Mouse (Mus musculus) lung, postnatal 0 days (tissue): Measurements from ENCODE around the gene Pcsk4. TPM values are rescaled to one million over a fixed set of nuclear protein-coding genes. Genes with fewer than 3 reads are reported as not detected.

ENCODE experiments used
- ATAC-seq: fragments of 200-750 bp; cut with Nextera tagmentation; 2 replicates; pipeline ENCODE4 v1.8.0; 2017; ENCODE audit warnings: moderate library complexity
- DNase-seq: peaks from one replicate; pipeline ENCODE4 v3.0.0-alpha.2; 2016; ENCODE audit warnings: low spot score
- H3K27ac ChIP-seq: fragments of 300-500 bp; sonication (generic); 2 replicates; pipeline ENCODE4 v1.5.1; 2014; ENCODE audit warnings: antibody characterized with exemption, mild to moderate bottlenecking, low read length, mixed read lengths
- H3K27me3 ChIP-seq: fragments of 300-500 bp; sonication (generic); replicated peaks from 2 replicates; pipeline ENCODE4 v1.6.1; 2014; ENCODE audit warnings: low read length, mixed read lengths; ENCODE audit not compliant: insufficient read depth
- H3K36me3 ChIP-seq: fragments of 300-500 bp; sonication (generic); 2 replicates; pipeline ENCODE4 v1.6.1; 2014; ENCODE audit warnings: low read length, mixed read lengths; ENCODE audit not compliant: insufficient read depth
- H3K4me1 ChIP-seq: fragments of 300-500 bp; sonication (generic); 2 replicates; pipeline ENCODE4 v1.6.1; 2014; ENCODE audit warnings: antibody characterized with exemption, low read depth, low read length, mixed read lengths; ENCODE audit not compliant: insufficient read depth
- H3K4me2 ChIP-seq: fragments of 300-500 bp; sonication (generic); replicated peaks from 2 replicates; pipeline ENCODE4 v1.6.1; 2014; ENCODE audit warnings: low read depth, mild to moderate bottlenecking, low read length, moderate library complexity, mixed read lengths
- H3K4me3 ChIP-seq: fragments of 300-500 bp; sonication (generic); 2 replicates; pipeline ENCODE4 v1.5.1; 2014; ENCODE audit warnings: low read depth, low read length
- H3K9ac ChIP-seq: fragments of 300-500 bp; sonication (generic); replicated peaks from 2 replicates; pipeline ENCODE4 v1.6.1; 2014; ENCODE audit warnings: low read depth, mild to moderate bottlenecking
- H3K9me3 ChIP-seq: fragments of 300-500 bp; sonication (generic); 2 replicates; pipeline ENCODE4 v1.6.1; 2016; ENCODE audit warnings: low read length, mixed read lengths
- CTCF ChIP-seq: IDR thresholded peaks from 2 replicates; pipeline ENCODE4 v1.5.1; 2016; ENCODE audit warnings: antibody characterized with exemption, mild to moderate bottlenecking
- EP300 ChIP-seq: IDR thresholded peaks from 2 replicates; pipeline ENCODE4 v1.6.1; 2016; ENCODE audit warnings: antibody characterized with exemption, mild to moderate bottlenecking, control low read depth
- WGBS: fragments of 180-500 bp; shearing (Covaris S2); extraction: QIAGEN DNeasy Blood & Tissue Kit; methylation state at CpG from one replicate; pipeline ENCODE4 v1.1.7; 2014; 5-methylcytosine and 5-hydroxymethylcytosine counted together
- polyA plus RNA-seq: library from polyadenylated mRNA; unstranded; fragments of >200 nt; fragmentation: Nextera tagmentation; extraction: Ambion mirVana; gene quantifications from 2 replicates; pipeline ENCODE4 v1.2.1, GENCODE M21; 2015

Gene Pcsk4
- polyA plus RNA-seq, 1 experiment from 2014 or later, result 3.4 TPM

DNA sequence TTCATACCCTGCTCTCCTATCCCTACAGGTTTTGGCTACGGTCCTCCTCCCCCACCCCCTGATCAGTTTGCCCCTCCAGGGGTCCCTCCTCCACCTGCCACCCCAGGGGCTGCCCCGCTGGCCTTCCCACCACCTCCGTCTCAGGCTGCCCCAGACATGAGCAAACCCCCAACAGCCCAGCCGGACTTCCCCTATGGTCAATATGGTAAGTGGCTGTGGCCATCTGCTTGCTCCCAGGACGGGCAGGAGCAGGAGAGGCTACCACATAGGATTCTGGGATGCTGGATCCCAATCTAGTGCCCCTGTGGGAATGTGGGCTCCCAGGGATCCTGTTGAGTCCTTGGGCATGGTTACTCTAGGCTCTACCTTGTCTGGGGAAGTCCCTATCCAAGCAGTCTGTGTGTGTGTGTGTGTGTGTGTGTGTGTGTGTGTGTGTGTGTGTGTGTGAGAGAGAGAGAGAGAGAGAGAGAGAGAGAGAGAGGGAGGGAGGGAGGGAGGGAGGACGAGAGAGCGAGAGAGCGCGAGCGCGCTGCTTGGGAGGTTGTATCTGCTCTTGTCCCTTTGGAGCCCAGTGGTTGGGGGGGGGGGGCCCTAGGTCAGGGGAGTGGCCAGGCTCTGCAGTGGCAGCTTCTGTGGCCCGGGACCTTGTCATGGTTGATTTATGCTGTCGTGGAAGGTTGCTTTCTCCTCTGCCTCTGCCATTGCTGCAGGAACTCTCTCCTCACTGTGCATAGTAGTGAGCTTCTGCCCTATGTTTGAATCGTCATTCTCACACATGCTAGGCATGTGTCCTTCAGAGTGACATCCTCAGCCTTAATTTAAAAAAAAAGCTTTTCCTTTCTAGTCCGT is 43.9 kb downstream of the Pcsk4 start:
- Histone ChIP-seq H3K27ac (peak overlapping the region; percentile 95), H3K9me3 (no peaks in the 10 kb centered on the region), H3K4me2 (no peak overlapping the region), H3K27me3 (no peaks in the 10 kb centered on the region), H3K9ac (no peak overlapping the region), H3K36me3 (0 out of 2 replicates have a peak, but pooled peaks cover 6% of the 10 kb centered on the region), H3K4me3 (no peak overlapping the region), H3K4me1 (peaks cover 13% of the 10 kb centered on the region)
- WGBS, result 68% methylated on average over 15 of the region's 15 CpGs
- DNase-seq (peak; percentile 4), ATAC-seq (no peak)
- TF ChIP-seq EP300 (no peak), CTCF (no peak)

DNA sequence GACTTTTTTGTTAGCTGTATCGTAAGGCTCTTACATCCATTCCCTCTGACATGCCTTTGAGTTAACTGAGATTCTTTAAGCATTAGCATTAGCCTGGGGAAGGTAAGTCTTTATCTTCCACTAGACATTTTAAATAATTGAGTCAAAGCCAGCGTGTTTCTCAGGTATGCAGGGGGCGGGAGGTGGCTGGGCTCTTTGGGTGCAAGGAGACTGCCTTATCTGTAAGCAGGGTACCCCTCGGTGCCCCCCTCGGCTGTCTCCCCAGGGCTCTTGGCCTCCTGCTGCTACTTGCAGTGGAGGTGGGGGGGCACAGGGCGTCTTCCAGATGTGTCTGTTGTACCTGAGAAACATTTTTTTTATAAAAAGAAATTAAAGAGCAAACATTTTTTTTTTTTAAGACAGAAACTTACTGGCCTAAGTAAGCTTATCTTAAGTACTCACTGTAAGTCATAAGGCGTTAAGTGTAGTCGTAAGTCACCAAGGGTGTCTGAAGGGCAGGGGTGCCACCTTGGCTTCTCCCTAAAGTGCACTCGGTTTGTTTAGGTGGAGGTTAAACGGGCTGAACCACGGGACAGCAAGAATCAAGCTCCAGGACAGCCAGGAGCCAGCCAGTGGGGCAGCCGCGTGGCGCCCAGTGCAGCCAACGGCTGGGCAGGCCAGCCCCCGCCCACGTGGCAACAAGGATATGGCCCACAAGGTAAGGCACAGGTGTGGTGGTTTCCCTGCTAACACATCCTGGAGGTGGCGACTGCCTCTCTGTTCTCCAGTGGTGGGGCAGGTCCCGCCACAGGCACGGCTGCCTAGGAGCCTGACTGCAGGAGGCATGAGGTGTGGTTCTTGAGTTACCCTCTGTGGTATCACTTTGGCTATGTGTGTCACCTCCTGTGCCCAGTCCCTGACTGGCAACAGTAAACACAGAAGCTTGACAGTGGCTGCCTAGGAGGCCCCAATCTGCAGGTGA is 46.5 kb downstream of the Pcsk4 start:
- Histone ChIP-seq H3K4me3 (no peak overlapping the region), H3K9ac (no peak overlapping the region), H3K27me3 (no peaks in the 10 kb centered on the region), H3K4me1 (peaks cover 13% of the 10 kb centered on the region), H3K27ac (peak overlapping the region; percentile 95), H3K4me2 (0 out of 2 replicates have a peak overlapping the region, but pooled peaks have one; percentile 17), H3K36me3 (peaks cover 29% of the 10 kb centered on the region), H3K9me3 (no peaks in the 10 kb centered on the region)
- TF ChIP-seq EP300 (peak; percentile 74), CTCF (no peak)
- WGBS, result 64% methylated on average over 20 of the region's 20 CpGs
- ATAC-seq (peak; percentile 79), DNase-seq (peak; percentile 85)

DNA sequence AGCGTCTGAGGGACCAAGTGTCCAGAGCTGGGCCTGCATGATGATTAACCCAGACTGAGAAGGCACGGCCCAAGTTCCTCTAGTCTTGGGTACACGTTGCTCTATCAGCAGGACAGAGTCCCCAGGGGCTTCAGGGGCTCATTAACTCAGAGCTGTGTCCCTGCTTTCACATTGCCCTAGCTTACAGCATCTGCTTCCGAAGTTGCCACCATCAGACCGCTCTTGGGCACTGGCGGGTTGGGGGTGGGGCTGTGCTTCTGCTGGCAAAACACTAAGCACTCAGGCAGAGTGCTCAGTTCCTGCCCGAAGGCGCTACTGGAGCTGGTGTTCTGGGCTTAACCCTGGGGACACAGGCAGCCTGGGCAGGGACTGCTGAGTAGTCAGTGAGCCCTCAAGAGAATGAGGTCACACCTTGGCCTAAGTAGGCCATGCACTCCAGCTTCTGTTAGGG is 47.4 kb downstream of the Pcsk4 start:
- TF ChIP-seq CTCF (no peak), EP300 (no peak; the same call in 1 of the 2 replicates)
- Histone ChIP-seq H3K4me2 (no peak overlapping the region), H3K36me3 (peaks cover 37% of the 10 kb centered on the region), H3K9me3 (no peaks in the 10 kb centered on the region), H3K9ac (no peak overlapping the region), H3K4me3 (no peak overlapping the region), H3K27ac (peak overlapping the region; percentile 95), H3K4me1 (peaks cover 13% of the 10 kb centered on the region), H3K27me3 (no peaks in the 10 kb centered on the region)
- WGBS, result 52% methylated on average over 8 of the region's 8 CpGs
- ATAC-seq (peak; percentile 82), DNase-seq (peak; percentile 91)

DNA sequence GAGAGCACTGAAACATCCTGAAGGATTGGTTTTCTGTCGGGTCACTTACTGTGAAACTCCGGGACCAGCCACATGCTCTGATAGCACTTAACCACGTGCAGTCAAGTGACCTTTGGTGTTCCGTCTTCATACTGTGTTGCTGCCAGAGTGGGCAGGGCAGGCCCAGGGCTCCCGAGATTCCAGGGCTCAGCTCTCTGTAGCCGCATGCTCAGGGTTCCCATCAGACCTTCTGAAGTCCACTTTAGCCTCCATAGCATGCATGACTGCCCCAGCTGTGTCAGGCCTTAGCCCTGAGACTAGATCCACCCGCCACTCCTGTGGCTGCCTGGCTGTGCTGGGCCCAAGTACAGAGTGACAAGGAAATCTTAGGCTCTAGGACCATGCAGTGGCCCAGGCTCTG is 48.0 kb downstream of the Pcsk4 start:
- no peak overlapping the region for H3K4me2 ChIP-seq
- H3K27me3 ChIP-seq, result no peaks in the 10 kb centered on the region
- 41% methylated on average over 7 of the region's 7 CpGs for WGBS
- peak; percentile 15 for ATAC-seq
- no peak overlapping the region for H3K4me3 ChIP-seq
- no peak overlapping the region for H3K9ac ChIP-seq
- no peaks in the 10 kb centered on the region for H3K9me3 ChIP-seq
- peak; percentile 72 for DNase-seq
- peaks cover 39% of the 10 kb centered on the region for H3K36me3 ChIP-seq
- H3K27ac ChIP-seq, result peak overlapping the region; percentile 95
- H3K4me1 ChIP-seq, result peaks cover 13% of the 10 kb centered on the region
- 0 out of 2 replicates have a peak, but pooled peaks have one; percentile 32 for TF ChIP-seq EP300
- TF ChIP-seq CTCF, result no peak

DNA sequence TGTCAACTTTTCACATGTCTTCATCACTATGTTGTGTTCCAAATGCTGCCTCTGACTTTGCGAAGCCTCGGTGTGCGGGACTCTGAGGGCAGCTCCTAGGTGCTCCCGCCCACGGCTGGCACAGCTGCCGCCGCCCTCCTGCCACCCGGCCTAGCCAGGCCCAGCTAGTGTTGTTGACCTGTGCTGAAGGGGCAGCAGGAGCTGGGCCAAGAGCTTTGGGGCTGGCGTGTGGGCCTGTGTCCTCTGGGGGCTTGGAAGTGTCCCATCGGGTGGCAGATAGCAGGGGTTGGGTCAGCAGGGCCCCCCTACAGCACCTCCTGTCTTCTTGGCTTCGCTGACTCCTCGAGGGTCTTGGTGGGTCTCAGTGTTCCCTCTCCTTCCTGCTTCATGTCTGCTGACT is 50.0 kb downstream of the Pcsk4 start:
- no peaks in the 10 kb centered on the region for H3K9me3 ChIP-seq
- 0 out of 2 replicates have a peak overlapping the region, but pooled peaks have one; percentile 14 for H3K27ac ChIP-seq
- no peaks in the 10 kb centered on the region for H3K27me3 ChIP-seq
- H3K4me3 ChIP-seq, result no peak overlapping the region
- H3K9ac ChIP-seq, result no peak overlapping the region
- DNase-seq (no peak), ATAC-seq (no peak)
- H3K4me1 ChIP-seq, result peaks cover 10% of the 10 kb centered on the region
- no peak for TF ChIP-seq EP300
- no peak for TF ChIP-seq CTCF
- H3K36me3 ChIP-seq, result peaks cover 39% of the 10 kb centered on the region
- 80% methylated on average over 12 of the region's 12 CpGs for WGBS
- H3K4me2 ChIP-seq, result no peak overlapping the region

DNA sequence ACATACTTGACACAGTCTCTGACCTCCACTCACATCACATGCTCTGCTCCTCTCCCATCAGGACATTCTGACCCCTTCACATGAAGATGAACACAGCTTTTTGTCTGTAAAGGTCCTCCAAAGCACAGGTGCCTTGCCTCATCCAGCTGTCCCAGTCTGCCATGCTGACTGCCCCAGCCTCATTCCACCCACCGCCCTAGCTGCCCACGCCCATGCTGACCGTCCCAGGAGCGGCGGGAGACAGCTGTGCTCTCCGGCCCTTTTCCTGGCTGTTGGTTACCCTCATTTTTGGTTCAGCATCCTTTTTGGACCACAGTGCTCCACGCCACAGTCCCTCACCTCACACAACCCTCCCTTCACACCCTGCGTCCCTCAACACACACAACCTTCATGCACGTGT is 50.9 kb downstream of the Pcsk4 start:
- H3K27me3 ChIP-seq, result no peaks in the 10 kb centered on the region
- no peak overlapping the region for H3K9ac ChIP-seq
- peaks cover 5% of the 10 kb centered on the region for H3K4me1 ChIP-seq
- H3K36me3 ChIP-seq, result peaks cover 39% of the 10 kb centered on the region
- no peak for ATAC-seq
- DNase-seq, result no peak
- TF ChIP-seq EP300 (no peak), CTCF (no peak)
- 88% methylated on average over 9 of the region's 9 CpGs for WGBS
- no peak overlapping the region for H3K4me2 ChIP-seq
- no peaks in the 10 kb centered on the region for H3K9me3 ChIP-seq
- H3K27ac ChIP-seq, result no peak overlapping the region
- H3K4me3 ChIP-seq, result no peak overlapping the region
